Mouse (Mus musculus) liver, postnatal 0 days (tissue): ENCODE measurements around the gene Rnf145.

Experiments
- CTCF ChIP-seq: sonication (generic); IDR thresholded peaks from 2 replicates; pipeline ENCODE4 v1.5.1; 2016; ENCODE audit warnings: antibody characterized with exemption, low read depth
- EP300 ChIP-seq: IDR thresholded peaks from 2 replicates; pipeline ENCODE4 v1.6.1; 2016; ENCODE audit warnings: antibody characterized with exemption, low read depth, mild to moderate bottlenecking

DNA sequence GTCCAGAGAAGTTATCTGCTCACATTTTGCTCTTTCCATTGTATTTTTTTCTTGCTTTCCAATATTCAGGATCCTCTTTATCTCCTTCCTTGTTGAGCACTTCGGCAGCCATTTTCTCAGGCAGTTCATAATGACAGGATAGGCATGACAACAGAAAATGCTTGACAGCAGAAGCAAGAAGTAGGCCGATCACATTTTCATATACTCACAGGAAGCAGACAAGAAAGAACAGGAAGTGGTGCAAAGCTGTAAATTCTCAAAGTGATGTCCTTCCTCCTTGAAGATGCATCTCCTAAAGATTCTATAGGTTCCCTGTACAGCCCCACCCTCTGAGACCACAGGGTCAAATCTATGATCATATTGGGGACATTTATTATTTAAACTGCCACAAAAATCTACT, 42.3 kb upstream of the Rnf145 start:
- TF ChIP-seq CTCF (no peak), EP300 (no peak)
